Mouse (Mus musculus): ENCODE data around the gene Itgb2. TPM values are rescaled to one million over a fixed set of nuclear protein-coding genes. Genes with fewer than 3 reads are reported as not detected.
A peak's percentile ranks its signal among the peaks of the same experiment; 100 is the strongest.

Itgb2 gene
- polyA plus RNA-seq, 1 experiment, result 401 TPM

- TF ChIP-seq POLR2A (IDR thresholded peaks at IDR 0.05; ENCODE audit: borderline replicate concordance, low read depth, low read length) (no peak), CTCF (IDR thresholded peaks at IDR 0.05; ENCODE audit: low read depth, low read length) (no peak)
- Histone ChIP-seq H3K4me3 (ENCODE audit: insufficient read depth, low read length) (no peak overlapping the region), H3K4me1 (ENCODE audit: control insufficient read depth, insufficient read depth, low read length) (peaks cover 20% of the 10 kb centered on the region), H3K27ac (ENCODE audit: insufficient read depth, low read depth, low read length) (no peak overlapping the region)
Observed at GRCm38 (mm10) chr10:77502967-77503922, 26.8 kb upstream of the Itgb2 start.

DNA sequence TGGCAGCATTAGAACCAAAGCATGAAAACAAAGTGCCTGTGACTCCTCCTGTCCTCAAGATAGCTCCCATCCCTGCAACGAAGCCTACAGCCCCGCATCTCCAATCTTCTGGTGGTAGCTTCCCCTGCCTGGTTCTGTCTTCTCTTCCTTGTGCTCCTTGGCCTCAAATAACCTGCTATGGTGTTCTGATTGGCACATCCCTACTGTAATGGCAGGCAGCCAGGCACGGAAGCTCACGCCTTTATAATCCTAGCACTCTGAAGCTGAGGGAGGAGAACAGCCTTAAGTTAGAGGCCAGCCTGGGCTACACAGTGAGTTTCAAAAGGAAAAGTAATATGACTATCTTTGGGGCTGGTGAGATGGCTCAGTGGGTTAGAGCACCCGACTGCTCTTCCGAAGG is 25.9 kb upstream of the Itgb2 start:
- Histone ChIP-seq H3K4me3 (ENCODE audit: insufficient read depth, low read length) (no peak overlapping the region), H3K27ac (ENCODE audit: insufficient read depth, low read depth, low read length) (no peak overlapping the region), H3K4me1 (ENCODE audit: control insufficient read depth, insufficient read depth, low read length) (peaks cover 26% of the 10 kb centered on the region)
- TF ChIP-seq CTCF (IDR thresholded peaks at IDR 0.05; ENCODE audit: low read depth, low read length), result no peak
- TF ChIP-seq POLR2A (IDR thresholded peaks at IDR 0.05; ENCODE audit: borderline replicate concordance, low read depth, low read length), result no peak

GRCm38 (mm10) chr10:77506526-77506925 is 23.5 kb upstream of the Itgb2 start:
- Histone ChIP-seq H3K4me1 (ENCODE audit: control insufficient read depth, insufficient read depth, low read length) (peaks cover 28% of the 10 kb centered on the region), H3K4me3 (ENCODE audit: insufficient read depth, low read length) (no peak overlapping the region), H3K27ac (ENCODE audit: insufficient read depth, low read depth, low read length) (no peak overlapping the region)
- TF ChIP-seq POLR2A (IDR thresholded peaks at IDR 0.05; ENCODE audit: borderline replicate concordance, low read depth, low read length), result no peak
- no peak for TF ChIP-seq CTCF (IDR thresholded peaks at IDR 0.05; ENCODE audit: low read depth, low read length)

DNA sequence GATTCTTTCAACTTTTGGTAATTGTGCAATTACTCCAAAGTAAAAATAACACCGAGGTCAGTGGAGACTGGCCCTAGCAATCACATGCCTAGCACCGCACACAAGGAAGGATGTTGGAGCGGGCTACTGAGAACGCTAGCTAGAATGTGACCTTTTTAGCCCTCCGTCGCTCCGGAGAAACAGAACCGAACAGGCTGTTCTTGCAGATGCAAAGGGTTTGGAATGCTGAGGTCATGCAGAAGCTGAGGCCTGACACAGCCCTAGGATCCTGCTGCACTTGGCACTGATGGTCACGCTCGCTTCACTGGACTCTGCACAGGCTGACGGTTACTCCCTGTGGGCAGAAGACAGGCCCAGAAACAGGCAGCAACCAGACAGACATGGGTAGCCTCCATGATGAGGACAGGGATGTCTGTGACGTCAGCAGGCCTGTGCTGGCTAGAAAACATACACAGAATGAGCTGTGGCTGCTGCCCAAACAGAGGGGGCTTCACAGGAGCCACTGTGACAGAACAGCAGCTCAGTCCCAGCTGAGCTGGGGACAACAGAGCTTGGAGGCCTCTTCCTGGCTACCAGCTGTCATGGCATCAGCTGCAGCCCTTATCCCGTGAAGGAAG is 23.0 kb upstream of the Itgb2 start:
- TF ChIP-seq POLR2A (IDR thresholded peaks at IDR 0.05; ENCODE audit: borderline replicate concordance, low read depth, low read length) (no peak), CTCF (IDR thresholded peaks at IDR 0.05; ENCODE audit: low read depth, low read length) (no peak)
- H3K4me3 ChIP-seq (ENCODE audit: insufficient read depth, low read length), result no peak overlapping the region
- H3K27ac ChIP-seq (ENCODE audit: insufficient read depth, low read depth, low read length), result peak overlapping the region; percentile 51
- peaks cover 28% of the 10 kb centered on the region for H3K4me1 ChIP-seq (ENCODE audit: control insufficient read depth, insufficient read depth, low read length)

DNA sequence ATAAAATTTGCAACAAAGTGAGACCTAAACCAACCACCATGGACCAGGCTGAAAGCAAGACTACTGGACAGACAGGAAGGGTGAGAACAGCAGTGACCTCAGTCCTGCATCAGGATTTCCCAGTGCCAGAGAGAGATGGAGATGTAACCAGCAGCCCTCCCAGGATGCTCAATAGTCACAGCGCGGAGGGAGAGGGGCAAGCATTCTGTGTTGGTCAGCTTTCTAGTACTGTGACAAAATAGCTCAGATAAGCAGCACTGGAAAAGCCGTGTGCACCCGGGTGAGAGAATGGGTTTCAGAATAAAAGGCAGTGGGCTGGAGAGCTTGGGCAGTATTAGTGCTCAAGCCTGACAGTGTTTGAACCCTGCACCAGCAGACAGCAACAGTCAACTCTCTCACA is 22.3 kb upstream of the Itgb2 start:
- H3K4me1 ChIP-seq (ENCODE audit: control insufficient read depth, insufficient read depth, low read length), result peaks cover 28% of the 10 kb centered on the region
- TF ChIP-seq POLR2A (IDR thresholded peaks at IDR 0.05; ENCODE audit: borderline replicate concordance, low read depth, low read length) (no peak), CTCF (IDR thresholded peaks at IDR 0.05; ENCODE audit: low read depth, low read length) (no peak)
- no peak overlapping the region for H3K27ac ChIP-seq (ENCODE audit: insufficient read depth, low read depth, low read length)
- H3K4me3 ChIP-seq (ENCODE audit: insufficient read depth, low read length), result no peak overlapping the region

GRCm38 (mm10) chr10:77508744-77509143 is 21.3 kb upstream of the Itgb2 start:
- Histone ChIP-seq H3K4me3 (ENCODE audit: insufficient read depth, low read length) (no peak overlapping the region), H3K27ac (ENCODE audit: insufficient read depth, low read depth, low read length) (no peak overlapping the region), H3K4me1 (ENCODE audit: control insufficient read depth, insufficient read depth, low read length) (peaks cover 28% of the 10 kb centered on the region)
- TF ChIP-seq POLR2A (IDR thresholded peaks at IDR 0.05; ENCODE audit: borderline replicate concordance, low read depth, low read length) (no peak), CTCF (IDR thresholded peaks at IDR 0.05; ENCODE audit: low read depth, low read length) (no peak)

DNA sequence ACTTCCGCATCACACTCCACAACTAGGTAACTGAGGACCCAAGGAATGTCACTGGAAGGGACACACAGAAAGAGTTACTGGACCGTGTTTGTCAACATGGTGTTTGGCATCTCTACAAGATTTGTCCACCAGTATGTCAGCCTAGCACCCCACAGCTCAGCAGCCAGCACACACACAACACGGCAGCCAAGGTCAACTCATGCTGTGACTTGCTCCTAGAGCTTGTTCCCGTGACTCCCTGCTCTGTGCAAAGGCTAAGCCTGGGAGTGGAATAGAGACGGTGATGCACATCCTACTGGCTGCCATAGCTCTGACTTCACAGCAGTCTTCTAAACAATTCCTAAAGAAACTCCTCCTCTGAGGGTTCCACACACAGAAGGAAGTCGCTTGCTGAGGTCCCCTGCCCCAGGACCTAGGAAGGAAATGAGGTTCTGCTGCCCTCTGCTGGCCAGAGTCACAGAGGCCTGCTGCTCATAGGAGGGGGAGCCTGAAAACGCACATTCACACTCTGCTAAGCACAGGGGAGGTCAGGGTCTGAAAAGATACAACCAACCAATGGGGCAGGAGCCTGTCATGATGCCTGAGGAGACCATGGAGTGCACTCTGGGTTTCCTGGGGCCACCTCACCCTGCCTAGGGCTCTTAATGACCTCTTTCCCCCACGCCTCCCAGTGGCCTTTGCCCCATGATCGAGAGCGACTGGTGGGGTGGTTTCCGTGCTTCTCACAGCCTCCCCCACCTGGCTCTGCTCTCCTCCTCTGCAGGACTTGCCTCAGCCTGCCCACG is 20.5 kb upstream of the Itgb2 start:
- Histone ChIP-seq H3K27ac (ENCODE audit: insufficient read depth, low read depth, low read length) (no peak overlapping the region), H3K4me3 (ENCODE audit: insufficient read depth, low read length) (no peak overlapping the region), H3K4me1 (ENCODE audit: control insufficient read depth, insufficient read depth, low read length) (peaks cover 33% of the 10 kb centered on the region)
- TF ChIP-seq CTCF (IDR thresholded peaks at IDR 0.05; ENCODE audit: low read depth, low read length) (peak; percentile 89), POLR2A (IDR thresholded peaks at IDR 0.05; ENCODE audit: borderline replicate concordance, low read depth, low read length) (no peak)

- H3K4me1 ChIP-seq (ENCODE audit: control insufficient read depth, insufficient read depth, low read length), result peaks cover 36% of the 10 kb centered on the region
- H3K4me3 ChIP-seq (ENCODE audit: insufficient read depth, low read length), result no peak overlapping the region
- H3K27ac ChIP-seq (ENCODE audit: insufficient read depth, low read depth, low read length), result no peak overlapping the region
- TF ChIP-seq CTCF (IDR thresholded peaks at IDR 0.05; ENCODE audit: low read depth, low read length) (no peak), POLR2A (IDR thresholded peaks at IDR 0.05; ENCODE audit: borderline replicate concordance, low read depth, low read length) (no peak)
Observed at GRCm38 (mm10) chr10:77510225-77510982, 19.6 kb upstream of the Itgb2 start.

All from bone marrow macrophage, adult 2 months (primary cell).